Mouse (Mus musculus) R1 (cell line): ENCODE data around the gene Tmem35b.

ENCODE experiments used
- DNase-seq: peaks from one replicate; pipeline ENCODE4 v3.0.0-alpha.2; 2018; ENCODE audit warnings: low read depth, low spot score

Tmem35b gene

DNA sequence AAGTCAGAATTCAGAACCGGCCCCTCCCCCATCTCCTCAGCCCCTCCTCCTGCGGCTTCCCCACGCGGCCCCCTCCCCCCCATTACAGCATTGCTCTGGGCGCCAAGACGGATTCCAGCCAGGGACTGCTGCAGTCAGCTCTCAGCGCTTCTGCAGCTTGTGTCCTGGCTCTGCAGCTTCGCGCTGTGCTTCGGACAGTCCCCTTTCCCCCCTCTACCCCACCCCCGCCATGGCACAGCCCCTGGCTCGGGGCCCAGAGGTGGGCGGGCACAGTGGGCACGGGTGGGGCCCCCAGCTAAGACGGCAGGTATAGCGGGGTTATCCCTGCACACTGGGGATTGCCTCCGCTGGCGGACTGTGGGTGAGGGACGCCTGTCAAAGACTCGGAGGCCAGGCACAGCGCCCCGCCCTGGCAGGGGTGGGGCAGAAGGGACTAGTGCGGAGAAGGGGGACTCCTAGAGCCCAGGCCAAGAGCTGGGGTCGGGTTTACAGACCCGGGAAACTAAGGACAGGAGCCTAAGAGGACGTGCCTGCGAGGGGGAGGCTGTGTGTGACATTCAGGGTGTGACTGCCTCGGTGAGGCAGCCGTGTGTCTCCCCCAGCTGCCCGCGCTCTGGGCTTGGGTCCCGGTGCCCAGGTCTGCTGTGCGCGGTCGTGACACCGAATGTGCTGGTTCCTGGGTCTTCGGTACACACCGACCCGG, 44.9 kb downstream of the Tmem35b start:
- peak; percentile 87 for DNase-seq

DNA sequence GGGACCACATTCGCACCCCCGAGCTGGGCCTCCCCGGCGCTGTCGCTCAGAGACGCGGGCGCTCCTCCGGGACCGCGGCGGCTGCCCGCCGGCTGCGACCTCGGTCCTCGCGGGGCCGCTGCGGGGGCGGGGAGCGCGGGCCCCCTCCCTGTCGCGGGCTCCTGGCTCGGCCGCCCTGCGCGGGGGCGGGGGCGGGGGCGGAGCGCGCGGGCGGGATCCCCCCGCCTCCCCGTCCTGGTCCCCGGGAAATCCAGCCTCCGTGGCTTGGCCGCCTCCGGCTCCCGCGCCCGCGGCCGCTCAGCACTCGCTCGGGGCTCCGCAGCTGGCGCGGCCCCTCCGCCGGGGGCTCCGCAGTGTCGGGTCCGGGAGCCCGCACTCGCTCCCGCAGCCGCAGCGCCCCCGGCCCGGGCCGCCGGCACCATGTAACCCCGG, 45.4 kb downstream of the Tmem35b start, which contains the start of gene Dlgap3:
Gene Dlgap3 (plus strand): TSS at position 291 of the 432 bp plus-strand sequence.
- peak; percentile 47 for DNase-seq

DNA sequence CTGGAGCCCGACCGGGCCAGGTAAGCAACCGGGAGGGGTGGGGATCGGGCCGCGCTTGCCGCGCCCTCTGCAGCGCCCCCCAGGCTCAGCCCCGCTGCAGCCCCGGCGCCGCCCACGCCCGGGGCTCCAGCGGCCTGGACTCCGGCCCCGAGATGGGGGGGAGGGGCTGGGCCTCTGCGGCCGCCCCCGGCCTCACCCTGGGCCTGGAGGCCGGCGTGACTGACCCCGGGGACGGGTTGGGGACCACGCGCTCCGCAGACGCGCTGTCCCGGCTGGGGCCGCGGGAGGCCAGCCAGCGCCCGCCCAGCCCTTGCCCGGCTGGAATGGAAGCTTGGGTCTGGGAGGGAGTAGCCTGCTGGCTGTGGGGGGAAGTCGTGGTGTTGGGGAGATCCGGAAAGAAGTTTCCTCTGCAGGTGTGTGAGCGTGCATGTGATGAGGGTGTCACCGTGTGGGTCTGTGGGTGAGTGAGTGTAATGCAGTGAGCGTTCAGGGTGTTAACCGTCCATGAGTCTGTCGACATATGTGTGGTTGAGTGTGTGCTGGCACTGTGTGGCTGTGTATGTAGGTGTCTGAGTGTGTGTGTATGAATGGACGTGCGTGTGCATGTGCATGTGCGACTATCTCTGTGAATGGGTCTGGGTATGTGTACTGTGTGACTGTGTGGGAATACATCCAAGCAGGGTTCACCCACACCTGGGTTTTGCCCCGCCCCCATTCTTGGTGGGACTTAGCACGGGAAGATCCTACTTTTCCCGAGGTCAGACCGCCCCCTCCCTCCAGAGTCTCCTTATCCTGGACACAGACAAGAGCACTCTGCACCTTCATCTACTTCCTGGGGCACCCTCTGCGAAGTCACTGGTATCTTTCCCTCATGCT, 46.1 kb downstream of the Tmem35b start:
- peak; percentile 60 for DNase-seq

DNA sequence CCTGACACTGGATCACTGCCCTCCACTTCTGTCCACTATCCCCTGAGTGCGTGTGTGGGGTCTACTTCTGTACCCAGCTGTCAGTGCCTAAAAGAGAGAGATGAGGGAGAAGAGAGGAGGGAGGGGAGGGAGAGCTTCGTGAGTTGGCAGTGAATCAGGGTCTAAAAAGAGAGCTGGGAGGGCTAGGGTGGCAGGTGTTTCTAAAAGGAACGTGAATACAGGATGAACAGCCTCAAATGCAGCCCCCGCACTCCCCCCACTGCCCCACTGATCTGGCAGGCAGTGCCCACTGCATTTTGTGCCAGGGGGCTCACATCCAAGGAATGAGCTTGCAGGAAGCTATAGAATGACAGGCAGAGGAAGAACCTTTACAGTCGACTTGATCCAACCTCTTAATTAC, 47.4 kb downstream of the Tmem35b start:
- DNase-seq, result no peak

DNA sequence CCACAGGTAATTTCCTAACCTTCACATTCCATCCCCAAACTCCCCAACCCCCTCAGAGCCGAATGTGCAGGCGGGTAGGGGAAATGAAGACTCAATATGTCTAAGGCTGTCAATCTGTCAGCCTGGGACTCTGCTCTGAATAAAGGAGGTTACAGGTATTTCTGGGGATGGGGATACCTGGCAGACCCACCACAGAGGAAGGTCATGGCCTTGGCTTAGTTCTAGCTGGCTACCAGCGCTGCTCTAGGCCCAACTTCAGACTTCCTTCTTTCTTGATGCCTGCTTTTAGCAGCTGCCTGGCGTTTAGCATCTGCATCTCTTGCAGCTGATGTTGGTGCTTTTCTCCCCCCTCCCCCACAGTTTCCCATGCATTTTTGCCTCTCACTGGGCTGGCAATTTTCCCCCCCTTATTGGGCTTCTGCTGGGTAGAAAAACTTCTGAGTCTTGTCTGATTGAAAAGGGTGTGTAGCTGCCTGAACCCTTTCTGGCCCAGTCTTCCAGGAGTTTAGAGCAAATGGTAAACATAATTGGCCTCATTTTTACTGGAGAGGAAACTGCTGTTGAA, 47.9 kb downstream of the Tmem35b start:
- no peak for DNase-seq

DNA sequence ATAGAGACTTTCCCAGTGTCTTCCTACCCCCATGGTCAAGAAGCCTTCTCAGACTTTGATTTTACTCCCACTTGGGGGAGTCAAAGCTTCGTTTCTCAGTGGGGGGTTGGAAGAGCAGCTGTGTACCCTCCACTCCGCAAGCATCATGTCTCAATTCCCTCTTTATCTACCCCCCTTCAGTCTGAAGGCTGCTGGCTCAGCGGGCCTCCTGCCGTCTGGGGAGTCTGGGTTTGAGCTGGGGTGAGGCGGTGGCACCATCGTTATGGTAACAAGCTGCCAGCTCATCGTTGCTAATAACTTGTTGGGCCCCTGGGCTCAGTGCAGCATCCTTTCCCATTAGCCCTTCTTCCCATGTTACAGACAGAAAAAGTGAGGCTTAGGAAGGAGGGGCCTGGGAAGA, 48.6 kb downstream of the Tmem35b start:
- no peak for DNase-seq

DNA sequence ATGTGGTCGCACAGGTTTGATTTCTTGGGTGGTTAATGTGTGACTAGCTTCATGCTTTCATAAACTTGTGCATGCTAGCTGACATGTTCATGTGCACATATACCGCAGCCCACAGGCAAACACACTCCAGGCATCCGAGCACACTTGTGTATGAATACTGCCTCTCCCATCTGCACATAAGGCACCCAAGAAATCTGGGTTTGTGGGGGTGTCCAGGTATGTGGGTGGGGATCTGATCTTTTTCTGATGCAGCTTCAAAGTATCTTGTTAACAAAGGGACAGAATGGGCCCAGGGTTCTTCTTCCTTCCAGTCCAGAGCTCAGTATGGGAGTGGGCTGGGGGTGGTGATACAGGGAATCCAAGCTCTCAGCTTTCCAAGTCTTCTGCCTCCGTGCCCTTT, 49.1 kb downstream of the Tmem35b start:
- DNase-seq, result no peak

DNA sequence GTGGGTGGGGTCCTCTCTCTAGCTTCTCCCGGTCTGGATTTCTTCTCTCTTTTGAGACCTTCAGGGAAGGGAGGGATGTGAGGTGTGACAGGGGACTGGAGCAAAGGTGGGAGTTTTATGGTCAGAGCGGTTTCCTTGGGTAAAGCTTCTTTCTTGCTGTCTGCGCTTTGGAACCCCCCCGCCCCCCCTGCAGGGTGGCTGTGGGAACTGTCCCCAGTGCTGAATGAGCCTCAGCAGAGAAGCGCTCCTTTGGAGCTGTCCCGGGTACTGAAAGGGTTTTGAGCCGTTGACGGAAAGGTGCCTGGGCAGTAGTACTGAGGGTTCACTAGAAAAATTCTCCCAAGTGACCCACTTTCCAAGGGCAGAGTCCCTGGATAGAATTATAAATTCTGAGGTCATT, 50.0 kb downstream of the Tmem35b start:
- DNase-seq, result peak; percentile 83

DNA sequence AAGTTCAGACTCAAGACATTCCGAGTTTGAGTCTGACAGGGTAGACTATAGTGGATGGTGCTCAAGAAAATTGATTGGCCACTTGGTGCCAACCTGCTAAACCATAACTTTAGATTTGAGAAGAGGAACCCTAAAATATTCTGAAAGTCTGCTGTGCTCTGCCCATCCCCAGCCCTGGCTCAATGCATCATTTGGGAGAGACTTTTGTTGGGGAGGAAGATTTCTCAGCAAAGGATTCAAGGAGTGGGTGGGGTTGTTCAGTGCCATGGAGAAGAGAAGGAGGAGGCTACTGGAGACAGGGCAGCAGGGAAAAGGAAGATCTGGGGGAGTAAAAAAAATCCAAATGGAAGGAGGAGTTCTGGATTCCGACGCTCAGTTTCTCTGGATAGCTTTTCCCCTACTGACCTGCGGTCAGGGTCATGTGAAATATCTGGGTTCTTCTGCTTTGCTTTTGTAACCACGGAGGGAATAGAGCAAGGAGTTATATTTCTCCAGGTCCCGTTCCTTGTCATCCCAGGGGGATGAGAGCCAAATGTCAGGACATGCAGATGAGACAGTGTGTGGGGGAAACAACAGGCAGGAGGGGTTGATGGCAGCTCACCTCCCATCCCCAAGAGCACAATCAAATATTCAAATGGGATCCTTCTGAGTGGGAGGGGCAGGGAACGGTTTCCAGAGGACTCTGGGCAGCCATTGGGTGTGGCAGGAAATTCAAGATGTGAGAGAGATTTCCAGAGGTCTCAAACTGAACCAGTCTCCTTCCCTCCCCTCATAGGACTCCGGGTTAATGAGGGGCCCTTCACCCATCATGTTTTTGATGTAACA, 50.8 kb downstream of the Tmem35b start:
- peak; percentile 90 for DNase-seq

DNA sequence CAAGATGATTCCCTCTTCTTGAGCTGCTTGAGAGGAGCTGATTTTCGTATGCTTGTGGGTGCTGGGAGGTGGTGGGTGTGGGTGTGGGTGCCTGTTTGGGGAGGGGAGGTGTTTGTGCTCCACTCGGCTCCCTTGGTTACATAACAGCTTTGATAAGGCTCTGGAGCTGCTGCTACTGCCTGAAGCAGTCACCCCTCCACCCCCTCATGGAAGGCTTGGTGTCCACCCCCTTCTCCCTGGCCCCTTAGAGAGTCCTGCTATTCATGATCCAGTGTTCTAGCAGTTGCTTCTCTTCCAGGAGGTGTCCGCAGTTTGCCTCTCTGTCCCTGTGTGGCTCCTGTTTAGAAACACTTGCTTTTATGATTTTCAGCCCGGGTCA, 51.4 kb downstream of the Tmem35b start:
- no peak for DNase-seq

DNA sequence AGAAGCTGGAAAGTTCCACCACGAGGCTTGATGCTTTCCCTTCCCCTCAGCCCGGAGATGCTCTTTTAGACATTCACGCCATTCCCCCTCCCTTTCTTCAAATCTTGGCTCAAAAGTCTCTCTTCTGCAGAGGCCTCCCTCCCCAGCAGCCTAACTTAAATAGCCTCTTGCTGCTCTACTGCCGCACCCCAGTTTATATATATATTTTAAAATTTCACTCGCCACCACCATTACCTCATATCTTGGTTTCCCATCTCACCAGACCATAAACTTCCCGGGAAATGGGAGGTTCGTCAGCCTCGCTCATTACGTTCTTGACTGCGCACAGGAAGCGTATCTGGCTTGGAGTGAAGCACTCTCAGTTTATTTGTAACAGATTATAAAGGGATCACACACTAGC, 54.5 kb downstream of the Tmem35b start:
- no peak for DNase-seq

DNA sequence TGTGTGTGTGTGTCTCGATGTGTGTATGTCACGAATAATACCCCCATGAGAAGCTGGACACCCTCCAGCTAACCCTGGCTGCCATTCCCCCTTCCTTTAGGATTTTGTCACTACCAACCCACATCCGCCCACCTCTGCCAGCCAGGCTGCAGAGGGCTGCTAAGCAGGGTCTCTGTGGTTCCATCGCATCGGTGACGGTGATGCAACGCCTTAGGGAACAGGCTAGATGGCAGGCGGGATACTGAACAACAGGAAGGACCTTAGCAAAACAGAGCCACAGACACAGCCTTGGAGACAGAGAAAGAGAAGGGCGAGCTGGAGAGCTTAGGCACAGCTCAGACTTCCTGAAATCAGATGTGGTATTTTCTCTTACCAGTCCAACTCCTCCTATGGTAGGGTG, 55.2 kb downstream of the Tmem35b start:
- DNase-seq, result no peak
